Mouse (Mus musculus): ENCODE data around the gene Sept5. TPM values are rescaled to one million over a fixed set of nuclear protein-coding genes. Genes with fewer than 3 reads are reported as not detected.

Gene Sept5
- total RNA-seq, 2 experiments from 2014 or later = 2.7 TPM

DNA sequence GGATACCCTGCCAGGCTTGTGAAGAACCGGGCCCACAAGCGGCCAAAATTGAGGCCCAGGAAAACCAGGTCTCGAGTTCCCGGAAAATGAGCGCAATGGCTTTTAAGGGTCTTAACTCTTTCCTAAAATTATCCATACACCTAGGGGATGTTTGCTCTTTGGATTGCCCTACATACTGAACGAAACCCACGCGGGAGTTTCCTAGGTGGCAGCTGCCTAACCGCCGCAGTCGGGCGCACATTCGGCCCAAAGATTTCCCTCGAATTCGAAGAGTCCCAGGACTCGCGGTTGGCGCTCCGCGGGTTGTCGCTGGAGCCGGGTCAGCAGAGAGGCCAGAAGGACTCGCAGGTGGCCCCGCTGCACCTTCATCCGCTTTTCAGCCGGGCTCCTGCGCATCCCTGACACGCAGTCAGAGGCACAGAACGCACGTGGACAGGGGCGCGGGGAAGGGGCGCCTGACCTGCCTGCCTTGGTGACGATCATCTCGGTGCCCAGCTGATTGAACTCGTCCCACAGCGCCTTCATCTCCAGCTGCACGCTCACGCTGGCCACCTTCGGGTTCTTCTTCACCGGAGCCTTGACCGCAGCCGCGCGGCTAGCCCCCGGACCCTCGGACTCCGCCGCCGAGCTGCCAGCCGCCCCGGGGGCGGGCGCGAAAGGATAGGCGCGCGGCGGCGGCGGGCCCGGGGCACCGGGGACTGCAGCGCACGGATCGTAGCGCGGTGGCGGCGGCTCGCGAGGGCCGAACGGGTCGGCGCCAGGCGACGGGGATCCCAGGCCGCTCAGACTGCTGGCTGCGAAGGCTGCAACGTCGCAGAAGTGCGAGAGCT lies 43.5 kb downstream of the Sept5 start:
- DNase-seq = no peak
- intact Hi-C loops (cut with DNase I) = no loop called here

DNA sequence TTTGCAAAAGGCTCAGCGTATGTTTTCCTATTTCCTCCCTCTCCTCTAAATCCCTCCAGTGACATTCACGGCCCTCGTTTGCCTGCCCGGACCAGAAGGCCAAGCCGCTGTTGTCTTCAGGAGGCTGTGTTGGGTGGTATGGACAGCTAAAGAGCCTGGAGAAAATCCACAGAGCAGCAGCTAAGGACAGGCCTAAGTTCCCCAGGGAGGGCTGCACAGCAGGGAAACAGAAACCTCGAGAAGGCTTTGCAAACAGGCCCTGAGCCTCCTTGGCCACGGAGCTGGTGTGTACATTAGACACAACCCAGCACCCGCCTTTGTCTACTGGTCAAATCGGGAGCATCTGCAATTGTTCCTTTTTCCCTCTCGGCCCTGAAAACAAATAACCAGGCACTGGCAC lies 44.1 kb downstream of the Sept5 start:
- DNase-seq = no peak
- intact Hi-C loops (cut with DNase I) = no loop called here

DNA sequence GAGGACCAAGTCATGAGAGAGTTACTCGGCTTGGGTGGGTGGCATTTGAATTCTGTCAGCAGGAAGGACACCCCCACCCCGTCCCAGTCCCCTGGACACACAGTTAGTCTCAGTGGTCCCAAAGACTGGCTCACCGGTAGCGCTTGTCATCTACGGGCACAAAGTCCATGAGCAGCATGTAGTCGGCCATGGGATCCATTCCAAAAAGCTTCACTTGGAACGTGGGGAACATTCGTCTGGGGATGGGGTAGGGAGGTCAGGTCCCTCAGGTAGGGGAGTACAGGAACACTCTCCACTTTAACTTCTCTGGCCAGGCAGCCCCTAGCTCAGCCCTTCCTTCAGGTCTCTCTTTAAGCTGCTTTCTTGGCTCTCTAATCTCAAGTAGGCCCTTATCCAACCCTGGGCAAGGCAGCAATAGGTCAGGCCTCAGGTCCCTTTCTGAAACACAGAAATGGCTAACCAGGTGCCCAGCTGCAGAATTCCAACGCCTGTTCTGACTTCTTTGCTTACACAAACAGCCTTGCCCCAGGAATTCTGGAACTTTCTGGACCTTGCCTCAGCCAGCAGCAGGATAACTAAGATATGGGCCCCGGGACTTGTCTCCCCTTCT lies 44.7 kb downstream of the Sept5 start:
- intact Hi-C loops (cut with DNase I) = no loop called here
- DNase-seq = no peak

DNA sequence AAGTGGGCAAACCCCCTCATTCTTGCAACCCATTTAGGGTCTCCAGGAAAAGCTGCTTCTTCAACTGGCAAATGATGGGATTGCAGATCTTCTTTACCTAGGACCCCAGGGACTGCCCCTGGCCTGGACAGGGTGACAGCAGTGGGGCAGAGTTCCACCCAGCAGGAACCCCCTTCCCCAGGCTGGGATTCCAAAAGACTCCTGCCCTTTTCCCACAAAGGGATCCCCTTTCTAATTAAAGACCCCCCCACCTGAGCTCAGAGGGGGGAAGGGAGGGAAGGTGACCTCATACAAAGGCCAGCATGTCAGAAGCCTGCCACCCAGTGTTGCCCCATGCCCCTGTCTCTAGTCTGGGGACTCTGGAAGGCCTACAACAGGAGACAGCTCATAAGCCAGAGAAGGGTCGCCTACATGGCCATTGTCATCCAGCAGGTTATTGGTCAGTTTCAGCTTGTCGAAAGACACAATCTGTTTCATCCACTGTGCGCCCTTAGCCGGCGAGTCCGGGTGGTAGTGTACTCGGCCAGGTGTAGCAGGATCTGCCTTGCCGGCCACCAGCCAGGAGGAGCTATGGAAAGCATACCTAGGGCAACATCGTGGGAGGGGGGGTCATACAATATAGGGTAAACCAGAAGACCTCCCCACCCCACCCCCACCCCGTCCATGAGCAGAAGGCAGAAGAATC lies 45.9 kb downstream of the Sept5 start:
- DNase-seq = no peak
- intact Hi-C loops (cut with DNase I) = no loop called here

DNA sequence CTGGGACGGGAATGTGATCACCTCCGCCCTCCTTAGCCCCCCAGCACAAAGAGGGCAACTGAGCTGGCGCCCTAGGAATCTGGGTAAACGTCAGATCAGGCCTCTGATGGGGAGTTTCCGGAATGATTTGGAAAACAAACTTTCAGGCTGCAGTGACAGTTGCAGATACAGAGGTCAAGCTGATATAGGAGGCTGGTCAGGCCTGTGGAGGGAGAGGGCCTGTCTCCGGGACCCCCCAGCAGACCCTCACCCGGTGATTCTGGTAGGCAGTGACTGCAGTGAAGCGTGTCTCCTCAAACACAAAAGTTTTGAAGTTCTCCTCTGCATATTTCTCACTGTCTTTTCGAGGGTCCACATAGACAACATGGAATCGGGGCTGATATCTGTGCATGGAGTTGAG lies 46.6 kb downstream of the Sept5 start:
- intact Hi-C loops (cut with DNase I) = no loop called here
- DNase-seq = no peak

DNA sequence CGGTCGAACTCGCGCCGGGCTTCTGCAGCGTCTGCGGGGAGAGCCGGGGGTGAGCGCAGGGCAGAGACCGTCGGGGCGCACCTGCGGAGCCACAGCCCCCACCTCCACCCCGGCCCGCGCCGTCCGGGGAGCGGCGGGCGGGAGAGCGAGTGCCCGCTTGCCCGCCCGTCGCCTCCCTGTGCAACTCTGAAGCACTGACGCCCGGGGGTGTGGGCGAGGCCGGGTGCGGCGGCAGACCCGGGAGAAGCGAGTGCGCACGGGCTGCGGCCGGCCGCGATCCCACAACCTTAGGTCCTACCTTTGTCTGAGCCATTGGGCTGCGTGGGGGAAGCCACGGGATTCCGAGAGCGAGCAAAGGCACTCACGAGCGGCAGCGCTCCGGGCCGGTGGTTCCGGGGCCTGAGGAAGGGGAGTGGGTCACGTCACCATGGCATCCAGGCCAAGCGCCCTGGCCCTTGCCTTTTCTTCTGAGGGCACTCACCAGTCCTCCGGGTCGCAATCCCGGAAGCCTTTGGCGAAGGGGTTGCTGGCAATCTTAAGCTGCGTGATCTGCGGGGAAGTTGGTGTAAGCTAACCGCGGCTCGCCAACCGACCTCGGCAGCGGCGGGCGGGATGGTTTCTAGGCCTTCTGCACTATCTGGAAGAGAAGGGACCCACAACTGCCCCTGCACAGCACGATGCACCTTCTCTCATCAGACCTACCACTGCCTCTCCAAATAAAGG lies 47.2 kb downstream of the Sept5 start:
- intact Hi-C loops (cut with DNase I) = no loop called here
- DNase-seq = no peak

DNA sequence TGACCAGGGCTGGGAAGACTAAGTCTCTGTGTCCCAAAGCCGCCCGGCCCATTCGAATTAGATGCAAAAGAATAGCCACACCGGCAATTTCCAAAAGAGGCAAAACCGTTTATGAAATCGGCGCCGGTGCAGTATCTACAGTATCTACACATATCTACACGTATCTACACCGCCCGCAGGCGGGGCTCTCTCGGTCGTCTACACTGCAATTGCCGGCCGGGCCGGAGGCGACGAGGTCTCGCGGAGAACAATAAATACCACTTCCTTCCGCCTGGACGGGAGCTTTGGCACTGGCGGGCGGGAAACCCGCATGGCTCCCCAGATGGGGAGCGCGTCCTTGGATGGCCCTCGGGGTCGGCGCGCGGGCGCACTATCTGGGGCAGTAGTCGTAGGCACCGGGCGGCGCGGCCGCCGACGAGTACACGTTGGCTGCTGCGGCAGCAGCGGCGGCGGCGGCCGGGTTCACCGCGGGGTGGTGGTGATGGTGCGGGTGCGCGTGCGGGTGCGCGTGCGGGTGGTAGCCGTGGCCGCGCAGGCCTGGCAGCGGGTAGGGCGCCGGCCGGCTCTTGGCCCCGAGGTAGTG lies 48.0 kb downstream of the Sept5 start:
- intact Hi-C loops (cut with DNase I) = no loop called here
- DNase-seq = no peak

DNA sequence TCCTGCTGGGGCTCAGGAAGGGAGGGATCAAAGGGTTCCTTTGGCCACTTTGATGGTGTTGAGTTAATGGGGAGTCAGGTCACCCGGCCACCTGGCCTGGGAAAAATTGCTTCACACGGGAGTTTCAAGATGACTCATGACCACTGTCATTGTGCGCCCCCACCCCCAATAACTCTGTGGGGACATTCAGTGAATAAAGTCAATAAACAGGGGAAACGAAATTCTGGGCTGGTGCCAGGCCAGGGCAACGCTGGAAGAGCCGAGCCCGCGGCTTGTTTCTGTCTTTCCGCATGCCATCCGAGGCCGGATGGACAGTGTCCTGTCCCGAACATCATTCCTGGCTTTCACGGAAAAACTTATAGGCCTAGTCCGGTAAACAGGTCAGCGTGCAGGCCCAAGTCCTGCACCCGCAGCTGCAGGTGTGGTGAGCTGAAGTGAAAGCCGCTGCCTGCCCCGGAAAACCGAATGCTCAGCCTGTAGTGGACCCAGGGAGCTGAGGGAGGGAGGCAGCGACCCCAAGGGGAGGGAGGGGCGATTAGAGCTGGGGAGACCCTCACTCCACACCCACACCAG lies 48.6 kb downstream of the Sept5 start:
- intact Hi-C loops (cut with DNase I) = no loop called here
- no peak for DNase-seq

DNA sequence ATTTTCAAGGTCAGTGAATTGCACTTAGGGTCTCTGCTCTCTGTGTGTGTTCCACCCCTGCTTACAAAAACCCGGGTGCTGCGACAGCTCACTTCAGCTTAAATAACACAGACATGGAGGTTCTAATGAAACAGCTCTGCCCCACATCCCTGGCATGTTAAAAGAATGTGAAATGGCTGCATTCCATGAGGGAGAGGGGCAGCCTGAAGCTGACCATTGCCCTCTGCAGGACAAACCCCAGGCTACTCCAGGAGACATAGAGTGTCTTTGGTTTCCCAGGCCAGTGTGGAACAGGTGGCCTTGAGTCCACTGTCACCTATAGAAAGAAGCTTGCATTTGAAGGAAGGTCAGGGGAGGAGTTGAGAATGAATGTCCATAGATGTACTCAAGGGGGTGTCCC lies 49.4 kb downstream of the Sept5 start:
- no peak for DNase-seq
- intact Hi-C loops (cut with DNase I) = no loop called here

DNA sequence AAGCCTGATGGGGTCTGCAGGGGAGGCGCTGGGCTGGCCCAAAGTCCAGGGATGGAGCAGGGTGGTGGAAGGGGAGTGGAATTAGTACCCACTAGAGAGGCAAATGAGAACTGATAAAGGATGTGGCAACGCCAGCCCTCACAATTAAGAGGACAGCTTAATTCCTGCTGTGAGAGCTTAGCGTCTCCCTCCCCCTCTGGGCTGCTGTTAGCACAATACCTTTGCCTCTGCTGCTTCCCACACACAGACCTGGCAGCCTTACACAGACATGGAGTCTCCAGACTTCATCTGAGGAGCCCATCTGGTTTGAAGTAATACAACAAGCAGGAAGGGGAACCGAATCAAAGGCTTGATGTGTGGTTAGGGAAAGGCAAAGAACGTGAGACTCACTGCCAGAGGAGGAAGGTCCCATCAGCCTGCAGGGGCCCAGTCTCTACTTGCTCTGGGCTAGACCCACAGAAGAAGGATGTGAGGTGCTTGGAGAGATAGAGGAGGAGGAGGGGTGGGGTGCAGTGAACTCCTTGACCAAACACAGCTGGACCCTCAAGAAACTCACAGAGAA lies 52.1 kb downstream of the Sept5 start:
- intact Hi-C loops (cut with DNase I) = no loop called here

DNA sequence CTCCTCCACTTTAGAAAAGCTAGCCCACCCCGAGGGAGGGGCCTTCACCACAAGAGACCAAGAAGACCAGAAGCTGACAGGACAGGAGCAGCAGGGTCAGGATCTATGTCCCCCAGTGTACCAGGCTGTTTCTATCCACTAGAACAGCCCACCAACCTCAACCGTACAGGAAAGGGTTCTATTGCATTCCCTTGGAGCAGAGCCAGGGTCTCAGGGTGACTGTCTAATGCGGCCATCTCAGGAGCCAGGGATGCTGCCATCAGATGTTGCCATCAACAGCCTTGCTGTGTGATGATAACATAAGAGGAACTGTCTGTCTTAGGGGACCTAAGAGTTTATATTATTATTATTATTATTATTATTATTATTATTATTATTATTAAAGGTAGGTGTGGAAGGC lies 52.7 kb downstream of the Sept5 start:
- DNase-seq = no peak
- intact Hi-C loops (cut with DNase I) = no loop called here

More for the DNA sequence above, 52.1 kb downstream of the Sept5 start:
- no peak for DNase-seq

DNA sequence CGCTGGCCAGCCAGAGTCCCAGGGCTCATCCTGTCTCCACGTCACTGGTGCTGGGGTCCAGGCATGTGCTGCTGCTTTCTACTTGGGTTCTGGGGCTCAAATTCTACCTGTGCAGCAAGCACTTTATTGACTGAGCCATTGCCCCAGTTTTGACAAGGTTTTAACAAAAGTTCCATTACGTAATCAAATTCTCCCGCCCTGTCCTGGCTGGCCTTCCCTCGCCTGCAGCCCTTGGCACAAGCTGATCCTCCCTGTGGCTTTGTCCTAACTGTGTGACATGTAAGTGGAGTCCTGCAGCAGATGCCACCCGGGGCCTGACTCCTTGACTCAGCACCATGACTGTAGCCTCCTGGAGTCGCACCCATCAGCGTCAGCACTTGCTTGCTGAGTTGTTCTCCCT lies 55.6 kb downstream of the Sept5 start:
- intact Hi-C loops (cut with DNase I) = no loop called here
- DNase-seq = no peak

Other genes with a start within 250 kb of the Sept5 start
- gene Txnrd2, start 203.6 kb downstream of the Sept5 start, total RNA-seq (2021) = 10 to 100 TPM; 16.4 to 17.6 TPM
- gene Comt, start 203.1 kb downstream of the Sept5 start, total RNA-seq (2021) = 10 to 100 TPM; 35.4 to 38.4 TPM
- gene Gnb1l, start 131.2 kb downstream of the Sept5 start, total RNA-seq (2021) = 1 to 10 TPM; 3.6 to 3.8 TPM
- gene Rtl10, start 131.1 kb downstream of the Sept5 start, total RNA-seq (2021) = 1 to 10 TPM; 1.9 to 3.1 TPM
- gene Tbx1, start 39.3 kb downstream of the Sept5 start, total RNA-seq (2021) = 10 to 100 TPM in 1 of 2 experiments, 1 to 10 TPM in 1; 8.7 to 11.1 TPM
- not detected for gene Gp1bb, start 7.6 kb downstream of the Sept5 start, total RNA-seq (2021)
- gene Gm49601, start 3.5 kb downstream of the Sept5 start, total RNA-seq (2021) = 1 to 10 TPM in 1 of 2 experiments, under 1 TPM in 1; 0.94 to 1.5 TPM
- gene Cldn5, start 146.9 kb upstream of the Sept5 start, total RNA-seq (2021) = 10 to 100 TPM in 1 of 2 experiments, 1 to 10 TPM in 1; 9.5 to 13.5 TPM
- 10 to 100 TPM; 40.3 to 46.4 TPM for gene Ufd1, start 181.8 kb upstream of the Sept5 start, total RNA-seq (2021)
- 1 to 10 TPM; 1.6 to 2.1 TPM for gene Cdc45, start 182.0 kb upstream of the Sept5 start, total RNA-seq (2021)
- gene 2510002D24Rik, start 206.6 kb upstream of the Sept5 start, total RNA-seq (2021) = 10 to 100 TPM; 14.4 to 17.6 TPM
- gene Gm28539, start 206.6 kb upstream of the Sept5 start, total RNA-seq (2021) = 1 to 10 TPM in 1 of 2 experiments, not detected in 1; 1.7 TPM
- 10 to 100 TPM; 42.7 to 43.1 TPM for gene Mrpl40, start 246.9 kb upstream of the Sept5 start, total RNA-seq (2021)
- gene Hira, start 247.1 kb upstream of the Sept5 start, total RNA-seq (2021) = 10 to 100 TPM; 21.4 to 23.0 TPM

All from gastrocnemius, postnatal 36 days (tissue).